Mouse (Mus musculus) heart, embryonic 16.5 days (tissue): ENCODE results near the gene 1700122O11Rik. TPM values are rescaled to one million over a fixed set of nuclear protein-coding genes. Genes with fewer than 3 reads are reported as not detected.

Experiments used
- ATAC-seq: fragments of 200-750 bp; cut with Nextera tagmentation; replicated peaks from 2 replicates; pipeline ENCODE4 v1.8.0; 2017; ENCODE audit warnings: moderate number of reproducible peaks; ENCODE audit not compliant: insufficient read depth, low FRiP score; ENCODE audit errors: extremely low read depth
- H3K27ac ChIP-seq: fragments of 300-500 bp; sonication (generic); 2 replicates; pipeline ENCODE4 v1.5.1; 2014; ENCODE audit warnings: mild to moderate bottlenecking, low read length, control low read depth, moderate library complexity
- H3K27me3 ChIP-seq: fragments of 300-500 bp; sonication (generic); 2 replicates; pipeline ENCODE4 v1.6.1; 2014; ENCODE audit warnings: low read length, mixed read lengths; ENCODE audit not compliant: control insufficient read depth, insufficient read depth
- H3K36me3 ChIP-seq: fragments of 300-500 bp; sonication (generic); 2 replicates; pipeline ENCODE4 v1.6.1; 2014; ENCODE audit not compliant: control insufficient read depth, insufficient read depth
- H3K4me1 ChIP-seq: fragments of 300-500 bp; sonication (generic); 2 replicates; pipeline ENCODE4 v1.6.1; 2014; ENCODE audit warnings: low read length, mixed read lengths; ENCODE audit not compliant: control insufficient read depth, insufficient read depth
- H3K4me2 ChIP-seq: fragments of 300-500 bp; sonication (generic); 2 replicates; pipeline ENCODE4 v1.6.1; 2014; ENCODE audit warnings: low read depth, mild to moderate bottlenecking, control low read depth, low read length
- H3K4me3 ChIP-seq: fragments of 300-500 bp; sonication (generic); 2 replicates; pipeline ENCODE4 v1.5.1; 2014; ENCODE audit warnings: mild to moderate bottlenecking, control low read depth, low read length
- H3K9ac ChIP-seq: fragments of 300-500 bp; sonication (generic); 2 replicates; pipeline ENCODE4 v1.6.1; 2014; ENCODE audit warnings: low read length, control low read depth
- H3K9me3 ChIP-seq: fragments of 300-500 bp; sonication (generic); replicated peaks from 2 replicates; pipeline ENCODE4 v1.6.1; 2016; ENCODE audit warnings: low read length; ENCODE audit not compliant: control insufficient read depth
- WGBS: fragments of 180-500 bp; shearing (Covaris S2); extraction: QIAGEN DNeasy Blood & Tissue Kit; methylation state at CpG from one replicate; pipeline ENCODE4 v1.1.7; 2014; 5-methylcytosine and 5-hydroxymethylcytosine counted together
- polyA plus RNA-seq: library from polyadenylated mRNA; unstranded; fragments of >200 nt; fragmentation: Nextera tagmentation; extraction: Ambion mirVana; gene quantifications from 2 replicates; pipeline ENCODE4 v1.2.1, GENCODE M21; 2015

1700122O11Rik gene
- polyA plus RNA-seq, 1 experiment from 2014 or later, result not detected

GRCm38 (mm10) chr17:48011105-48011504, 27.0 kb downstream of the 1700122O11Rik start:
- H3K27ac ChIP-seq, result no peak overlapping the region
- H3K4me1 ChIP-seq, result peaks cover 4% of the 10 kb centered on the region; the same call in 1 of the 2 replicates
- no peaks in the 10 kb centered on the region for H3K9me3 ChIP-seq
- 93% methylated on average over 12 of the region's 12 CpGs for WGBS
- no peak overlapping the region for H3K9ac ChIP-seq
- no peak overlapping the region for H3K4me2 ChIP-seq
- ATAC-seq, result no peak
- no peaks in the 10 kb centered on the region for H3K36me3 ChIP-seq
- H3K27me3 ChIP-seq, result no peaks in the 10 kb centered on the region
- H3K4me3 ChIP-seq, result no peak overlapping the region

- Histone ChIP-seq H3K27me3 (no peaks in the 10 kb centered on the region), H3K9me3 (no peaks in the 10 kb centered on the region), H3K27ac (no peak overlapping the region), H3K4me1 (peaks cover 4% of the 10 kb centered on the region), H3K9ac (no peak overlapping the region), H3K4me3 (no peak overlapping the region), H3K36me3 (no peaks in the 10 kb centered on the region), H3K4me2 (no peak overlapping the region)
- peak; percentile 44 for ATAC-seq
- 49% methylated on average over 11 of the region's 11 CpGs for WGBS
Observed at GRCm38 (mm10) chr17:48010283-48010682, 27.8 kb downstream of the 1700122O11Rik start.

- H3K9ac ChIP-seq, result no peak overlapping the region
- no peaks in the 10 kb centered on the region for H3K36me3 ChIP-seq
- WGBS, result 54% methylated on average over 4 of the region's 4 CpGs
- no peaks in the 10 kb centered on the region for H3K9me3 ChIP-seq
- no peak overlapping the region for H3K4me3 ChIP-seq
- no peak for ATAC-seq
- H3K4me2 ChIP-seq, result no peak overlapping the region
- no peak overlapping the region for H3K27ac ChIP-seq
- peaks cover 23% of the 10 kb centered on the region for H3K4me1 ChIP-seq
- H3K27me3 ChIP-seq, result no peaks in the 10 kb centered on the region
Observed at GRCm38 (mm10) chr17:48005816-48006215, 32.3 kb downstream of the 1700122O11Rik start.

- Histone ChIP-seq H3K9me3 (no peaks in the 10 kb centered on the region), H3K27me3 (no peaks in the 10 kb centered on the region), H3K36me3 (no peaks in the 10 kb centered on the region), H3K4me3 (no peak overlapping the region), H3K4me2 (no peak overlapping the region), H3K4me1 (peaks cover 19% of the 10 kb centered on the region), H3K9ac (peak overlapping the region; percentile 47), H3K27ac (peak overlapping the region; percentile 81)
- no peak for ATAC-seq
- 14% methylated on average over 8 of the region's 8 CpGs for WGBS
Observed at GRCm38 (mm10) chr17:48005091-48005490, 33.0 kb downstream of the 1700122O11Rik start.

- H3K27ac ChIP-seq, result peak overlapping the region; percentile 81
- peaks cover 19% of the 10 kb centered on the region for H3K4me1 ChIP-seq
- no peak overlapping the region for H3K4me2 ChIP-seq
- no peaks in the 10 kb centered on the region for H3K27me3 ChIP-seq
- H3K4me3 ChIP-seq, result no peak overlapping the region
- no peaks in the 10 kb centered on the region for H3K36me3 ChIP-seq
- peak overlapping the region; percentile 47 for H3K9ac ChIP-seq
- WGBS, result 41% methylated on average over 9 of the region's 9 CpGs
- no peak for ATAC-seq
- H3K9me3 ChIP-seq, result no peaks in the 10 kb centered on the region
Observed at GRCm38 (mm10) chr17:48004619-48005018, 33.5 kb downstream of the 1700122O11Rik start.

GRCm38 (mm10) chr17:48002486-48002885, 35.6 kb downstream of the 1700122O11Rik start:
- no peaks in the 10 kb centered on the region for H3K36me3 ChIP-seq
- 74% methylated on average over 4 of the region's 4 CpGs for WGBS
- H3K27ac ChIP-seq, result peak overlapping the region; percentile 81
- peak overlapping the region; percentile 62 for H3K9ac ChIP-seq
- no peaks in the 10 kb centered on the region for H3K27me3 ChIP-seq
- no peak for ATAC-seq
- H3K4me2 ChIP-seq, result peak overlapping the region; percentile 80
- peaks cover 19% of the 10 kb centered on the region for H3K4me1 ChIP-seq
- no peaks in the 10 kb centered on the region for H3K9me3 ChIP-seq
- no peak overlapping the region for H3K4me3 ChIP-seq

GRCm38 (mm10) chr17:48001586-48002361, 36.3 kb downstream of the 1700122O11Rik start:
- H3K4me2 ChIP-seq, result peak overlapping the region; percentile 80
- H3K4me3 ChIP-seq, result peak overlapping the region; percentile 50
- peak overlapping the region; percentile 84 for H3K27ac ChIP-seq
- H3K9ac ChIP-seq, result peak overlapping the region; percentile 71
- 6% methylated on average over 21 of the region's 21 CpGs for WGBS
- H3K36me3 ChIP-seq, result no peaks in the 10 kb centered on the region
- no peaks in the 10 kb centered on the region for H3K9me3 ChIP-seq
- ATAC-seq, result peak; percentile 89
- no peaks in the 10 kb centered on the region for H3K27me3 ChIP-seq
- H3K4me1 ChIP-seq, result peaks cover 19% of the 10 kb centered on the region

- Histone ChIP-seq H3K4me1 (peaks cover 19% of the 10 kb centered on the region), H3K9me3 (no peaks in the 10 kb centered on the region), H3K36me3 (no peaks in the 10 kb centered on the region), H3K27me3 (no peaks in the 10 kb centered on the region), H3K4me2 (peak overlapping the region; percentile 80), H3K9ac (peak overlapping the region; percentile 71), H3K27ac (peak overlapping the region; percentile 84), H3K4me3 (peak overlapping the region; percentile 50)
- no peak; the same call in 1 of the 2 replicates for ATAC-seq
- WGBS, result 14% methylated on average over 7 of the region's 7 CpGs
Observed at GRCm38 (mm10) chr17:48001157-48001556, 36.9 kb downstream of the 1700122O11Rik start.

GRCm38 (mm10) chr17:47999812-48000211, 38.3 kb downstream of the 1700122O11Rik start:
- 59% methylated on average over 3 of the region's 3 CpGs for WGBS
- Histone ChIP-seq H3K4me1 (peaks cover 14% of the 10 kb centered on the region), H3K9ac (no peak overlapping the region), H3K9me3 (no peaks in the 10 kb centered on the region), H3K4me2 (no peak overlapping the region), H3K27me3 (no peaks in the 10 kb centered on the region), H3K4me3 (no peak overlapping the region), H3K27ac (no peak overlapping the region), H3K36me3 (no peaks in the 10 kb centered on the region)
- no peak for ATAC-seq
